ENCODE assay signal across 17 mouse cellular contexts in genomic region chr19:11244230-11244629, GRCm38 (mm10). TPM values are rescaled to one million over a fixed set of nuclear protein-coding genes. Genes with fewer than 3 reads are reported as not detected.
A peak's percentile ranks its signal among the peaks of the same experiment; 100 is the strongest.
DNase-seq lines count a peak whose midpoint lies in the region; ATAC-seq and TF ChIP-seq lines count a peak whose summit lies in the region.
"Had no signal": no experiment of that assay in that cellular context is flagged by ENCODE, and none has a peak within 500 bp of the region (broad histone marks: within the 10 kb centered on the region; RNA-seq: fewer than 3 reads in every experiment).

No protein-coding gene starts in this region.

- no peak for TF ChIP-seq POLR2A in liver, adult 2 months (IDR thresholded peaks at IDR 0.05; ENCODE audit: extremely low read depth, insufficient read depth, low read length)

- H3K4me2 ChIP-seq in liver, embryonic 11.5 days, result no peak overlapping the region
- H3K4me2 ChIP-seq: limb, embryonic 12.5 days had no signal

- no peak for ATAC-seq in liver, embryonic 11.5 days (replicated peaks; ENCODE audit: low FRiP score)
- no peak for ATAC-seq in CD4-positive, CD25-positive, alpha-beta regulatory T cell, adult 4 months
- ATAC-seq: activated CD4-positive, CD25-positive, alpha-beta regulatory T cell, adult 4 months; intestine, embryonic 16.5 days had no signal

- intact Hi-C loops in heart, postnatal 25 days (cut with DNase I), result no loop called here

- H3K27ac ChIP-seq in liver, adult 2 months (replicated peaks; ENCODE audit: insufficient read depth, low read depth, low read length), result no peak overlapping the region
- no peak overlapping the region for H3K27ac ChIP-seq in liver, embryonic 11.5 days (ENCODE audit: low read depth, low read length)
- H3K27ac ChIP-seq in brown adipose tissue, adult 24 weeks (replicated peaks; ENCODE audit: low read depth, low read length), result peak overlapping the region; percentile 91
- H3K27ac ChIP-seq: hindbrain, embryonic 10.5 days; limb, embryonic 12.5 days had no signal

- no peaks in the 10 kb centered on the region for H3K79me2 ChIP-seq in liver, adult 2 months (ENCODE audit: control insufficient read depth, insufficient read depth, low read length)

- no peak overlapping the region for H3K4me3 ChIP-seq in liver, adult 2 months (ENCODE audit: insufficient read depth, low read depth, low read length)
- H3K4me3 ChIP-seq in liver, embryonic 11.5 days (ENCODE audit: low read depth, low read length), result no peak overlapping the region
- no peak overlapping the region for H3K4me3 ChIP-seq in brown adipose tissue, adult 24 weeks (ENCODE audit: insufficient read depth, low read depth, low read length)
- H3K4me3 ChIP-seq: hindbrain, embryonic 10.5 days; limb, embryonic 12.5 days; megakaryocyte, embryonic 14.5 days; myocyte had no signal

- TF ChIP-seq CTCF in liver, adult 2 months (IDR thresholded peaks at IDR 0.05; ENCODE audit: low read depth, low read length), result no peak

- no peaks in the 10 kb centered on the region for H3K9me3 ChIP-seq in liver, embryonic 11.5 days (ENCODE audit: control insufficient read depth, low read length)
- H3K9me3 ChIP-seq: G1E; hindbrain, embryonic 10.5 days; limb, embryonic 12.5 days; megakaryocyte, embryonic 14.5 days had no signal

- no peaks in the 10 kb centered on the region; the same call in 1 of the 2 replicates for H3K4me1 ChIP-seq in liver, adult 2 months (ENCODE audit: control insufficient read depth, insufficient read depth, low read length)
- no peaks in the 10 kb centered on the region for H3K4me1 ChIP-seq in liver, embryonic 11.5 days (replicated peaks; ENCODE audit: control insufficient read depth, insufficient read depth, low read length)
- H3K4me1 ChIP-seq in brown adipose tissue, adult 24 weeks (ENCODE audit: control insufficient read depth, insufficient read depth, insufficient read length, low read length), result no peaks in the 10 kb centered on the region
- H3K4me1 ChIP-seq: hindbrain, embryonic 10.5 days; limb, embryonic 12.5 days; megakaryocyte, embryonic 14.5 days had no signal

- H3K36me3 ChIP-seq in liver, adult 2 months (ENCODE audit: control insufficient read depth, insufficient read depth, low read length), result no peaks in the 10 kb centered on the region
- no peaks in the 10 kb centered on the region for H3K36me3 ChIP-seq in liver, embryonic 11.5 days (ENCODE audit: control insufficient read depth, insufficient read depth, low read length)
- H3K36me3 ChIP-seq: G1E; hindbrain, embryonic 10.5 days; limb, embryonic 12.5 days had no signal

- DNase-seq in liver, adult 2 months (ENCODE audit: extremely low read depth, low read depth, low spot score), result peak; percentile 28
- no peak for DNase-seq in liver, embryonic 11.5 days (ENCODE audit: low spot score)
- peak; percentile 2 for DNase-seq in heart, postnatal 25 days (ENCODE audit: low spot score)
- peak; percentile 26 to 31 for DNase-seq in monocyte, adult 2 months (ENCODE audit: low read depth in 1 of 2, low spot score in 2 of 2)
- DNase-seq in T-cell, adult 2 months (ENCODE audit: low spot score), result no peak
- DNase-seq in cerebellum, postnatal 10 days, result no peak
- DNase-seq: thymus, postnatal 14 days had no signal

- no peak overlapping the region for H3K9ac ChIP-seq in liver, adult 2 months (ENCODE audit: low read depth, low read length)
- no peak overlapping the region for H3K9ac ChIP-seq in liver, embryonic 11.5 days (ENCODE audit: low read depth, low read length)
- H3K9ac ChIP-seq: limb, embryonic 12.5 days had no signal

- no peaks in the 10 kb centered on the region for H3K27me3 ChIP-seq in liver, adult 2 months (ENCODE audit: control insufficient read depth, insufficient read depth, low read length)
- no peaks in the 10 kb centered on the region for H3K27me3 ChIP-seq in liver, embryonic 11.5 days (replicated peaks; ENCODE audit: control insufficient read depth, insufficient read depth, low read length)
- H3K27me3 ChIP-seq: limb, embryonic 12.5 days; megakaryocyte, embryonic 14.5 days had no signal

RNA-seq across cellular contexts. Expression of gene Ms4a12, which starts 12.0 kb away (rescaled TPM):
- total RNA-seq in liver, adult 2 months (2014; rRNA removed), result not detected in 2 replicates
- polyA plus RNA-seq in liver, adult 2 months (2012; rRNA removed), result not detected in 2 replicates
- polyA plus RNA-seq in liver, embryonic 11.5 days (2014; fragmentation: Nextera tagmentation; extraction: Ambion mirVana), result not detected in 2 replicates
- polyA plus RNA-seq in brown adipose tissue, adult 24 weeks (2012; ENCODE audit: insufficient read depth, insufficient read length, missing spikeins), result not detected in 2 replicates
- total RNA-seq in heart, postnatal 25 days (2021), result not detected
- not detected for polyA plus RNA-seq in CD4-positive, CD25-positive, alpha-beta regulatory T cell, adult 4 months (2017; shearing (Covaris generic))
- total RNA-seq: layer of hippocampus, postnatal 14 days had no signal
- polyA plus RNA-seq: activated CD4-positive, CD25-positive, alpha-beta regulatory T cell, adult 4 months; G1E; hindbrain, embryonic 10.5 days; limb, embryonic 12.5 days; myocyte had no signal

RNA-seq across cellular contexts. Expression of gene Ms4a1, which starts 21.8 kb away (rescaled TPM):
- total RNA-seq in liver, adult 2 months (2014; rRNA removed), result 0.74 and 1.7 TPM in 2 replicates
- 0.07 and 0.20 TPM in 2 replicates for polyA plus RNA-seq in liver, adult 2 months (2012; rRNA removed)
- polyA plus RNA-seq in liver, embryonic 11.5 days (2014; fragmentation: Nextera tagmentation; extraction: Ambion mirVana), result 0.12 TPM in 1 of 2 replicates, not detected in the other
- 0.32 and 0.75 TPM in 2 replicates for polyA plus RNA-seq in brown adipose tissue, adult 24 weeks (2012; ENCODE audit: insufficient read depth, insufficient read length, missing spikeins)
- under 1 TPM; 0.49 to 0.67 TPM for total RNA-seq in heart, postnatal 25 days (2021)
- polyA plus RNA-seq in CD4-positive, CD25-positive, alpha-beta regulatory T cell, adult 4 months (2017; shearing (Covaris generic)), result 10 to 100 TPM in 1 of 2 experiments, under 1 TPM in 1; 0.12 to 21.1 TPM
- total RNA-seq: layer of hippocampus, postnatal 14 days had no signal
- polyA plus RNA-seq: G1E; hindbrain, embryonic 10.5 days; intestine, embryonic 16.5 days; limb, embryonic 12.5 days; myocyte had no signal

RNA-seq across cellular contexts. Expression of gene Ms4a5, which starts 39.4 kb away (rescaled TPM):
- not detected in 2 replicates for total RNA-seq in liver, adult 2 months (2014; rRNA removed)
- polyA plus RNA-seq in liver, adult 2 months (2012; rRNA removed), result not detected in 2 replicates
- polyA plus RNA-seq in liver, embryonic 11.5 days (2014; fragmentation: Nextera tagmentation; extraction: Ambion mirVana), result not detected in 2 replicates
- not detected in 2 replicates for polyA plus RNA-seq in brown adipose tissue, adult 24 weeks (2012; ENCODE audit: insufficient read depth, insufficient read length, missing spikeins)
- total RNA-seq in heart, postnatal 25 days (2021), result not detected
- polyA plus RNA-seq in CD4-positive, CD25-positive, alpha-beta regulatory T cell, adult 4 months (2017; shearing (Covaris generic)), result not detected
- total RNA-seq: layer of hippocampus, postnatal 14 days had no signal
- polyA plus RNA-seq: activated CD4-positive, CD25-positive, alpha-beta regulatory T cell, adult 4 months; G1E; hindbrain, embryonic 10.5 days; intestine, embryonic 16.5 days; limb, embryonic 12.5 days; myocyte had no signal

RNA-seq across cellular contexts. Expression of gene Ms4a13, which starts 47.7 kb away (rescaled TPM):
- total RNA-seq in liver, adult 2 months (2014; rRNA removed), result not detected in 2 replicates
- not detected in 2 replicates for polyA plus RNA-seq in liver, adult 2 months (2012; rRNA removed)
- not detected in 2 replicates for polyA plus RNA-seq in liver, embryonic 11.5 days (2014; fragmentation: Nextera tagmentation; extraction: Ambion mirVana)
- polyA plus RNA-seq in brown adipose tissue, adult 24 weeks (2012; ENCODE audit: insufficient read depth, insufficient read length, missing spikeins), result not detected in 2 replicates
- total RNA-seq in heart, postnatal 25 days (2021), result not detected
- not detected for polyA plus RNA-seq in CD4-positive, CD25-positive, alpha-beta regulatory T cell, adult 4 months (2017; shearing (Covaris generic))
- total RNA-seq: G1E; layer of hippocampus, postnatal 14 days had no signal
- polyA plus RNA-seq: activated CD4-positive, CD25-positive, alpha-beta regulatory T cell, adult 4 months; G1E; hindbrain, embryonic 10.5 days; intestine, embryonic 16.5 days; limb, embryonic 12.5 days; myocyte had no signal

Comparison
In these comparisons a context has a peak if more than half of its experiments do, and no peak if none do; other contexts are left out.
1. DNase-seq: peak in liver, adult 2 months (single experiment), heart, postnatal 25 days (single experiment) and monocyte, adult 2 months (2 of 2); none in liver, embryonic 11.5 days (single experiment), T-cell, adult 2 months (single experiment) and cerebellum, postnatal 10 days (0 of 2).